Mouse (Mus musculus): Measurements from ENCODE around the gene Hadhb.

The Hadhb gene

GRCm38 (mm10) chr5:30154474-30155394, at the start of gene Hadhb, which contains the start of gene Hadha:
TSS of gene Hadhb (plus strand) at chr5:30155248.
TSS of gene Hadha (minus strand) at chr5:30155162.
- DNase-seq (ENCODE audit: low read depth): peak; percentile 80

GRCm38 (mm10) chr5:30105668-30106300, 49.3 kb upstream of the Hadhb start, which contains the start of gene 3110082J24Rik:
TSS of gene 3110082J24Rik (minus strand) at chr5:30106086.
- no peak for DNase-seq (ENCODE audit: low read depth)

- DNase-seq (ENCODE audit: low read depth): no peak
Observed at GRCm38 (mm10) chr5:30106756-30107155, 48.3 kb upstream of the Hadhb start.

GRCm38 (mm10) chr5:30107186-30107585, 47.9 kb upstream of the Hadhb start:
- DNase-seq (ENCODE audit: low read depth): no peak

GRCm38 (mm10) chr5:30107611-30108041, 47.4 kb upstream of the Hadhb start:
- no peak for DNase-seq (ENCODE audit: low read depth)

GRCm38 (mm10) chr5:30108233-30108632, 46.8 kb upstream of the Hadhb start:
- no peak for DNase-seq (ENCODE audit: low read depth)

- no peak for DNase-seq (ENCODE audit: low read depth)
Observed at GRCm38 (mm10) chr5:30109899-30110298, 45.1 kb upstream of the Hadhb start.

GRCm38 (mm10) chr5:30110371-30111060, 44.5 kb upstream of the Hadhb start:
- no peak for DNase-seq (ENCODE audit: low read depth)

- DNase-seq (ENCODE audit: low read depth): peak; percentile 44
Observed at GRCm38 (mm10) chr5:30111126-30111525, 43.9 kb upstream of the Hadhb start.

GRCm38 (mm10) chr5:30111771-30112170, 43.3 kb upstream of the Hadhb start:
- DNase-seq (ENCODE audit: low read depth): no peak

- DNase-seq (ENCODE audit: low read depth): no peak
Observed at GRCm38 (mm10) chr5:30112533-30113068, 42.4 kb upstream of the Hadhb start.

GRCm38 (mm10) chr5:30113881-30114760, 40.9 kb upstream of the Hadhb start:
- peak; percentile 69 for DNase-seq (ENCODE audit: low read depth)

- DNase-seq (ENCODE audit: low read depth): no peak
Observed at GRCm38 (mm10) chr5:30114761-30115140, 40.3 kb upstream of the Hadhb start.

- no peak for DNase-seq (ENCODE audit: low read depth)
Observed at GRCm38 (mm10) chr5:30115718-30116117, 39.3 kb upstream of the Hadhb start.

GRCm38 (mm10) chr5:30118018-30118417, 37.0 kb upstream of the Hadhb start:
- DNase-seq (ENCODE audit: low read depth): no peak

GRCm38 (mm10) chr5:30119163-30119562, 35.9 kb upstream of the Hadhb start:
- no peak for DNase-seq (ENCODE audit: low read depth)

GRCm38 (mm10) chr5:30120106-30120505, 34.9 kb upstream of the Hadhb start:
- no peak for DNase-seq (ENCODE audit: low read depth)

GRCm38 (mm10) chr5:30122481-30122880, 32.6 kb upstream of the Hadhb start:
- DNase-seq (ENCODE audit: low read depth): no peak

- DNase-seq (ENCODE audit: low read depth): no peak
Observed at GRCm38 (mm10) chr5:30125587-30125986, 29.5 kb upstream of the Hadhb start.

- DNase-seq (ENCODE audit: low read depth): no peak
Observed at GRCm38 (mm10) chr5:30126756-30127155, 28.3 kb upstream of the Hadhb start.

- no peak for DNase-seq (ENCODE audit: low read depth)
Observed at GRCm38 (mm10) chr5:30127921-30128597, 27.0 kb upstream of the Hadhb start.

Measured in c-Kit-positive CD71-negative TER-119-negative erythroid progenitor cells, embryonic 14.5 days (primary cell).